Mouse (Mus musculus): ENCODE measurements around the gene Kmt5a. TPM values are rescaled to one million over a fixed set of nuclear protein-coding genes. Genes with fewer than 3 reads are reported as not detected.

The Kmt5a gene
- 41.0 and 41.6 TPM in 2 replicates for polyA plus RNA-seq (2016; fragmentation: Nextera tagmentation; extraction: Ambion mirVana)

GRCm38 (mm10) chr5:124439447-124440093 is at the start of gene Kmt5a:
Gene Kmt5a, plus strand, starts transcription at chr5:124439930.
- peak within 1 kb of the TSS; percentile 77 for H3K4me3 ChIP-seq
- H3K4me1 ChIP-seq: peaks cover 22% of the 10 kb centered on the region
- H3K27me3 ChIP-seq (ENCODE audit: poor library complexity, severe bottlenecking): no peaks in the 10 kb centered on the region
- peak within 1 kb of the TSS; percentile 95 for H3K27ac ChIP-seq
- DNase-seq (ENCODE audit: extremely low spot score, low spot score): peak; percentile 95
- peaks cover 9% of the 10 kb centered on the region for H3K36me3 ChIP-seq (replicated peaks)
- H3K9me3 ChIP-seq: no peaks in the 10 kb centered on the region
- WGBS: under 1% methylated on average over 34 of the region's 34 CpGs

- Histone ChIP-seq H3K4me1 (no peaks in the 10 kb centered on the region), H3K27ac (no peak overlapping the region), H3K4me3 (no peak overlapping the region), H3K36me3 (replicated peaks) (peaks cover 99% of the 10 kb centered on the region), H3K9me3 (no peaks in the 10 kb centered on the region), H3K27me3 (ENCODE audit: poor library complexity, severe bottlenecking) (no peaks in the 10 kb centered on the region)
- no peak for DNase-seq (ENCODE audit: extremely low spot score, low spot score)
- WGBS: 97% methylated on average over 4 of the region's 4 CpGs
Observed at GRCm38 (mm10) chr5:124392412-124392811, 47.3 kb upstream of the Kmt5a start.

- DNase-seq (ENCODE audit: extremely low spot score, low spot score): no peak
- peaks cover 100% of the 10 kb centered on the region for H3K36me3 ChIP-seq (replicated peaks)
Observed at GRCm38 (mm10) chr5:124393726-124394125, 46.0 kb upstream of the Kmt5a start.

GRCm38 (mm10) chr5:124410808-124411207 is 28.9 kb upstream of the Kmt5a start:
- Histone ChIP-seq H3K4me3 (no peak overlapping the region), H3K4me1 (no peaks in the 10 kb centered on the region), H3K27ac (no peak overlapping the region), H3K27me3 (ENCODE audit: poor library complexity, severe bottlenecking) (no peaks in the 10 kb centered on the region), H3K9me3 (no peaks in the 10 kb centered on the region), H3K36me3 (replicated peaks) (peaks cover 90% of the 10 kb centered on the region)
- DNase-seq (ENCODE audit: extremely low spot score, low spot score): no peak
- WGBS: 84% methylated on average over 3 of the region's 3 CpGs

More at GRCm38 (mm10) chr5:124393726-124394125, 46.0 kb upstream of the Kmt5a start:
- H3K9me3 ChIP-seq: no peaks in the 10 kb centered on the region
- no peak overlapping the region for H3K4me3 ChIP-seq
- H3K27me3 ChIP-seq (ENCODE audit: poor library complexity, severe bottlenecking): no peaks in the 10 kb centered on the region
- no peak overlapping the region for H3K27ac ChIP-seq
- H3K4me1 ChIP-seq: no peaks in the 10 kb centered on the region
- WGBS: 95% methylated on average over 7 of the region's 7 CpGs

- Histone ChIP-seq H3K4me1 (no peaks in the 10 kb centered on the region), H3K36me3 (replicated peaks) (peaks cover 82% of the 10 kb centered on the region)
Observed at GRCm38 (mm10) chr5:124412163-124412562, 27.6 kb upstream of the Kmt5a start.

GRCm38 (mm10) chr5:124418903-124419302 is 20.8 kb upstream of the Kmt5a start:
- H3K4me3 ChIP-seq: no peak overlapping the region
- H3K36me3 ChIP-seq (replicated peaks): peaks cover 60% of the 10 kb centered on the region
- no peaks in the 10 kb centered on the region for H3K9me3 ChIP-seq
- H3K27ac ChIP-seq: no peak overlapping the region
- DNase-seq (ENCODE audit: extremely low spot score, low spot score): no peak
- H3K27me3 ChIP-seq (ENCODE audit: poor library complexity, severe bottlenecking): no peaks in the 10 kb centered on the region
- peaks cover 2% of the 10 kb centered on the region for H3K4me1 ChIP-seq
- WGBS: 92% methylated on average over 2 of the region's 2 CpGs

More at GRCm38 (mm10) chr5:124412163-124412562, 27.6 kb upstream of the Kmt5a start:
- Histone ChIP-seq H3K4me3 (no peak overlapping the region), H3K27ac (no peak overlapping the region), H3K27me3 (ENCODE audit: poor library complexity, severe bottlenecking) (no peaks in the 10 kb centered on the region), H3K9me3 (no peaks in the 10 kb centered on the region)
- WGBS: 94% methylated on average over 5 of the region's 5 CpGs
- DNase-seq (ENCODE audit: extremely low spot score, low spot score): no peak

- no peak overlapping the region for H3K27ac ChIP-seq
- WGBS: 95% methylated on average over 2 of the region's 2 CpGs
- peaks cover 44% of the 10 kb centered on the region for H3K36me3 ChIP-seq (replicated peaks)
- no peaks in the 10 kb centered on the region for H3K9me3 ChIP-seq
- peaks cover 13% of the 10 kb centered on the region for H3K4me1 ChIP-seq
- no peak overlapping the region for H3K4me3 ChIP-seq
- H3K27me3 ChIP-seq (ENCODE audit: poor library complexity, severe bottlenecking): no peaks in the 10 kb centered on the region
- DNase-seq (ENCODE audit: extremely low spot score, low spot score): no peak
Observed at GRCm38 (mm10) chr5:124421786-124422185, 17.9 kb upstream of the Kmt5a start.

GRCm38 (mm10) chr5:124424200-124424722 is 15.5 kb upstream of the Kmt5a start:
- WGBS: 5% methylated on average over 14 of the region's 14 CpGs
- Histone ChIP-seq H3K36me3 (replicated peaks) (peaks cover 23% of the 10 kb centered on the region), H3K9me3 (no peaks in the 10 kb centered on the region), H3K4me1 (peaks cover 13% of the 10 kb centered on the region), H3K27me3 (ENCODE audit: poor library complexity, severe bottlenecking) (no peaks in the 10 kb centered on the region), H3K27ac (peak overlapping the region; percentile 98; the same call in 1 of the 2 replicates), H3K4me3 (peak overlapping the region; percentile 98)
- DNase-seq (ENCODE audit: extremely low spot score, low spot score): no peak

- peak; percentile 47 for DNase-seq (ENCODE audit: extremely low spot score, low spot score)
- WGBS: under 1% methylated on average over 63 of the region's 63 CpGs
Observed at GRCm38 (mm10) chr5:124424723-124425411, 14.9 kb upstream of the Kmt5a start.

GRCm38 (mm10) chr5:124425412-124426259 is 14.1 kb upstream of the Kmt5a start, which contains the start of gene Sbno1:
Gene Sbno1, minus strand, starts transcription at chr5:124426001.
- Histone ChIP-seq H3K27ac (peak within 1 kb of the TSS; percentile 98), H3K36me3 (replicated peaks) (peaks cover 15% of the 10 kb centered on the region), H3K27me3 (ENCODE audit: poor library complexity, severe bottlenecking) (no peaks in the 10 kb centered on the region), H3K9me3 (no peaks in the 10 kb centered on the region), H3K4me1 (peaks cover 13% of the 10 kb centered on the region), H3K4me3 (peak within 1 kb of the TSS; percentile 98)
- under 1% methylated on average over 62 of the region's 81 CpGs for WGBS
- DNase-seq (ENCODE audit: extremely low spot score, low spot score): peak; percentile 96

More at GRCm38 (mm10) chr5:124424723-124425411, 14.9 kb upstream of the Kmt5a start:
- Histone ChIP-seq H3K9me3 (no peaks in the 10 kb centered on the region), H3K36me3 (replicated peaks) (peaks cover 17% of the 10 kb centered on the region), H3K27me3 (ENCODE audit: poor library complexity, severe bottlenecking) (no peaks in the 10 kb centered on the region), H3K27ac (peak overlapping the region; percentile 98), H3K4me3 (peak overlapping the region; percentile 98), H3K4me1 (peaks cover 13% of the 10 kb centered on the region)

GRCm38 (mm10) chr5:124426475-124427071 is 13.2 kb upstream of the Kmt5a start:
- DNase-seq (ENCODE audit: extremely low spot score, low spot score): no peak
- peaks cover 13% of the 10 kb centered on the region for H3K4me1 ChIP-seq
- peaks cover 13% of the 10 kb centered on the region for H3K36me3 ChIP-seq (replicated peaks)
- H3K27me3 ChIP-seq (ENCODE audit: poor library complexity, severe bottlenecking): no peaks in the 10 kb centered on the region
- 94% methylated on average over 10 of the region's 10 CpGs for WGBS
- no peaks in the 10 kb centered on the region for H3K9me3 ChIP-seq
- peak overlapping the region; percentile 98 for H3K27ac ChIP-seq
- peak overlapping the region; percentile 98 for H3K4me3 ChIP-seq

Measured in forebrain, embryonic 10.5 days (tissue).